Mouse (Mus musculus): ENCODE measurements around the gene Elf2. TPM values are rescaled to one million over a fixed set of nuclear protein-coding genes. Genes with fewer than 3 reads are reported as not detected.
"Not testable (repeated sequence)": the region's sequence is repeated elsewhere in the genome, so short reads cannot be mapped to it uniquely, and the experiment has no call there.

Elf2 gene
- total RNA-seq, 1 experiment: 26.7 TPM

DNA sequence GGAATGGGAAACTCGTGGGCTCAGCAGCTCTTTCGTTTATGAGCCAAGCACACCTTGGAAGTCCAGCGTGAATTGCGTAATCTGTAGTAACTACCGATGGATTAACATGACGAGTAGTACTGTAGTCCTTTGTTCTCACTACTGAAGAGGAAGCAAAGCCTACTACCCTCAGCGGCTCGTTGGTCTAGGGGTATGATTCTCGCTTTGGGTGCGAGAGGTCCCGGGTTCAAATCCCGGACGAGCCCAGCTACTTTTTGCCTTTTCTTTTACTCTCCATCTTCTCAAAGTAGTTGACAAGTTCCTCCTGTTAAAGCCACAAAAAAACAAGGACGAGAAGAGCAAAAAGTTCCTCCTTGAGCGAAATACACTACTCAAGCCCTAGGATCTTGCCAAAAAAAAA, 17.7 kb upstream of the Elf2 start:
- Histone ChIP-seq H3K9ac (ENCODE audit: insufficient read depth, low read depth, low read length, poor library complexity, severe bottlenecking) (peak overlapping the region; percentile 46), H3K4me3 (ENCODE audit: insufficient read depth in 1 of 2, low read depth in 1 of 2, low read length in 2 of 2, poor library complexity in 1 of 2, severe bottlenecking in 1 of 2) (peak overlapping the region; percentile 66 to 82), H3K9me3 (ENCODE audit: control insufficient read depth, insufficient read depth, low read depth, low read length) (no peaks in the 10 kb centered on the region), H3K4me1 (ENCODE audit: control insufficient read depth in 2 of 2, insufficient read depth in 2 of 2, low read length in 2 of 2, poor library complexity in 1 of 2) (peaks cover 2 to 10% of the 10 kb centered on the region in 2 experiments; a peak in 1 of 4 replicates), H3K27ac (ENCODE audit: insufficient read depth, low read depth, low read length, poor library complexity, severe bottlenecking) (no peak overlapping the region), H3K36me3 (ENCODE audit: control insufficient read depth, insufficient read depth, low read length, poor library complexity, severe bottlenecking) (no peaks in the 10 kb centered on the region)
- TF ChIP-seq ZNF384 (IDR thresholded peaks at IDR 0.05; ENCODE audit: low read depth, low read length) (peak; percentile 94), HCFC1 (IDR thresholded peaks at IDR 0.05; ENCODE audit: borderline replicate concordance, insufficient read depth, low read length) (no peak), ZC3H11A (IDR thresholded peaks at IDR 0.05; ENCODE audit: borderline replicate concordance, low read depth, low read length) (no peak), CHD2 (IDR thresholded peaks at IDR 0.05; ENCODE audit: low read depth, low read length) (no peak), MAFK (IDR thresholded peaks at IDR 0.05; ENCODE audit: insufficient read depth, low read depth, low read length) (peak; percentile 82)
- in situ Hi-C loops (cut with MboI; ENCODE audit: low sequenced_read_pairs in 2 of 2, unreplicated experiment in 2 of 2): loop anchor here in 1 of 2 experiments (10.0 kb wide), 1 partner anchor 123 kb away; no protein-coding TSS in a partner anchor
- DNase-seq (ENCODE audit: low read depth, low spot score): peak; percentile 75

- peak overlapping the region; percentile 66 to 82 for H3K4me3 ChIP-seq (ENCODE audit: insufficient read depth in 1 of 2, low read depth in 1 of 2, low read length in 2 of 2, poor library complexity in 1 of 2, severe bottlenecking in 1 of 2)
- no peaks in the 10 kb centered on the region for H3K36me3 ChIP-seq (ENCODE audit: control insufficient read depth, insufficient read depth, low read length, poor library complexity, severe bottlenecking)
- H3K9ac ChIP-seq (ENCODE audit: insufficient read depth, low read depth, low read length, poor library complexity, severe bottlenecking): peak overlapping the region; percentile 46; the same call in 1 of the 2 replicates
- H3K9me3 ChIP-seq (ENCODE audit: control insufficient read depth, insufficient read depth, low read depth, low read length): no peaks in the 10 kb centered on the region
- in situ Hi-C loops (cut with MboI; ENCODE audit: low sequenced_read_pairs in 2 of 2, unreplicated experiment in 2 of 2): loop anchor here in 1 of 2 experiments (10.0 kb wide), 1 partner anchor 123 kb away; no protein-coding TSS in a partner anchor
- no peak for TF ChIP-seq HCFC1 (IDR thresholded peaks at IDR 0.05; ENCODE audit: borderline replicate concordance, insufficient read depth, low read length)
- peak; percentile 57 for TF ChIP-seq ZNF384 (IDR thresholded peaks at IDR 0.05; ENCODE audit: low read depth, low read length)
- H3K4me1 ChIP-seq (ENCODE audit: control insufficient read depth in 2 of 2, insufficient read depth in 2 of 2, low read length in 2 of 2, poor library complexity in 1 of 2): peaks cover 2 to 10% of the 10 kb centered on the region in 2 experiments; a peak in 1 of 4 replicates
- H3K27ac ChIP-seq (ENCODE audit: insufficient read depth, low read depth, low read length, poor library complexity, severe bottlenecking): no peak overlapping the region
- no peak for DNase-seq (ENCODE audit: low read depth, low spot score)
Measured at GRCm38 (mm10) chr3:51357624-51358023, 17.2 kb upstream of the Elf2 start.

- peaks cover 2 to 10% of the 10 kb centered on the region in 2 experiments; a peak in 1 of 4 replicates for H3K4me1 ChIP-seq (ENCODE audit: control insufficient read depth in 2 of 2, insufficient read depth in 2 of 2, low read length in 2 of 2, poor library complexity in 1 of 2)
Measured at GRCm38 (mm10) chr3:51357078-51357477, 16.6 kb upstream of the Elf2 start.

GRCm38 (mm10) chr3:51354956-51355355, 14.5 kb upstream of the Elf2 start:
- not testable (repeated sequence) for H3K9ac ChIP-seq (ENCODE audit: insufficient read depth, low read depth, low read length, poor library complexity, severe bottlenecking); H3K27ac ChIP-seq (ENCODE audit: insufficient read depth, low read depth, low read length, poor library complexity, severe bottlenecking); H3K36me3 ChIP-seq (ENCODE audit: control insufficient read depth, insufficient read depth, low read length, poor library complexity, severe bottlenecking); H3K4me3 ChIP-seq (ENCODE audit: insufficient read depth in 1 of 2, low read depth in 1 of 2, low read length in 2 of 2, poor library complexity in 1 of 2, severe bottlenecking in 1 of 2); H3K9me3 ChIP-seq (ENCODE audit: control insufficient read depth, insufficient read depth, low read depth, low read length); DNase-seq (ENCODE audit: low read depth, low spot score)
- in situ Hi-C loops (cut with MboI; ENCODE audit: low sequenced_read_pairs in 2 of 2, unreplicated experiment in 2 of 2): loop anchor here in 1 of 2 experiments (10.0 kb wide), 1 partner anchor 120 kb away; no protein-coding TSS in a partner anchor
- H3K4me1 ChIP-seq (ENCODE audit: control insufficient read depth in 2 of 2, insufficient read depth in 2 of 2, low read length in 2 of 2, poor library complexity in 1 of 2): peaks cover 2 to 11% of the 10 kb centered on the region in 2 experiments; a peak in 2 of 4 replicates

More at GRCm38 (mm10) chr3:51357078-51357477, 16.6 kb upstream of the Elf2 start:
- DNase-seq (ENCODE audit: low read depth, low spot score): no peak
- TF ChIP-seq CHD2 (IDR thresholded peaks at IDR 0.05; ENCODE audit: low read depth, low read length) (no peak), MAFK (IDR thresholded peaks at IDR 0.05; ENCODE audit: insufficient read depth, low read depth, low read length) (no peak), ZNF384 (IDR thresholded peaks at IDR 0.05; ENCODE audit: low read depth, low read length) (no peak), ZC3H11A (IDR thresholded peaks at IDR 0.05; ENCODE audit: borderline replicate concordance, low read depth, low read length) (no peak), HCFC1 (IDR thresholded peaks at IDR 0.05; ENCODE audit: borderline replicate concordance, insufficient read depth, low read length) (no peak)
- Histone ChIP-seq H3K9me3 (ENCODE audit: control insufficient read depth, insufficient read depth, low read depth, low read length) (no peaks in the 10 kb centered on the region), H3K36me3 (ENCODE audit: control insufficient read depth, insufficient read depth, low read length, poor library complexity, severe bottlenecking) (no peaks in the 10 kb centered on the region), H3K27ac (ENCODE audit: insufficient read depth, low read depth, low read length, poor library complexity, severe bottlenecking) (no peak overlapping the region), H3K4me3 (ENCODE audit: insufficient read depth in 1 of 2, low read depth in 1 of 2, low read length in 2 of 2, poor library complexity in 1 of 2, severe bottlenecking in 1 of 2) (no peak overlapping the region), H3K9ac (ENCODE audit: insufficient read depth, low read depth, low read length, poor library complexity, severe bottlenecking) (no peak overlapping the region)
- in situ Hi-C loops (cut with MboI; ENCODE audit: low sequenced_read_pairs in 2 of 2, unreplicated experiment in 2 of 2): loop anchor here in 1 of 2 experiments (10.0 kb wide), 1 partner anchor 122 kb away; no protein-coding TSS in a partner anchor

GRCm38 (mm10) chr3:51354034-51354427, 13.6 kb upstream of the Elf2 start:
- Histone ChIP-seq H3K27ac (ENCODE audit: insufficient read depth, low read depth, low read length, poor library complexity, severe bottlenecking) (no peak overlapping the region), H3K9ac (ENCODE audit: insufficient read depth, low read depth, low read length, poor library complexity, severe bottlenecking) (no peak overlapping the region), H3K4me3 (ENCODE audit: insufficient read depth in 1 of 2, low read depth in 1 of 2, low read length in 2 of 2, poor library complexity in 1 of 2, severe bottlenecking in 1 of 2) (no peak overlapping the region), H3K9me3 (ENCODE audit: control insufficient read depth, insufficient read depth, low read depth, low read length) (no peaks in the 10 kb centered on the region), H3K36me3 (ENCODE audit: control insufficient read depth, insufficient read depth, low read length, poor library complexity, severe bottlenecking) (no peaks in the 10 kb centered on the region), H3K4me1 (ENCODE audit: control insufficient read depth in 2 of 2, insufficient read depth in 2 of 2, low read length in 2 of 2, poor library complexity in 1 of 2) (peaks cover 2 to 11% of the 10 kb centered on the region in 2 experiments; a peak in 2 of 4 replicates)
- no peak for DNase-seq (ENCODE audit: low read depth, low spot score)
- no peak for TF ChIP-seq CHD2 (IDR thresholded peaks at IDR 0.05; ENCODE audit: low read depth, low read length)
- peak; percentile 76; the same call in 1 of the 2 replicates for TF ChIP-seq ZNF384 (IDR thresholded peaks at IDR 0.05; ENCODE audit: low read depth, low read length)
- in situ Hi-C loops (cut with MboI; ENCODE audit: low sequenced_read_pairs in 2 of 2, unreplicated experiment in 2 of 2): loop anchor here in 1 of 2 experiments (10.0 kb wide), 1 partner anchor 119 kb away; no protein-coding TSS in a partner anchor

Data from ES-E14 (cell line).